Mouse (Mus musculus): ENCODE measurements around the gene Akr1b3. TPM values are rescaled to one million over a fixed set of nuclear protein-coding genes. Genes with fewer than 3 reads are reported as not detected.

Gene Akr1b3
- 493 TPM for polyA plus RNA-seq (2012; fragmentation: generic; extraction: Trizol)

GRCm38 (mm10) chr6:34316854-34317771 is at the start of gene Akr1b3:
Gene Akr1b3 (minus strand): TSS chr6:34317478.
- no peaks in the 10 kb centered on the region for H3K36me3 ChIP-seq (ENCODE audit: control insufficient read depth, insufficient read depth)
- no peaks in the 10 kb centered on the region for H3K27me3 ChIP-seq (ENCODE audit: control insufficient read depth, insufficient read depth, insufficient read length)
- peak within 1 kb of the TSS; percentile 4 for H3ac ChIP-seq (ENCODE audit: control insufficient read depth, insufficient read length)
- H3K4me2 ChIP-seq (ENCODE audit: low read depth), result peak within 1 kb of the TSS; percentile 96
- H3K4me3 ChIP-seq, result peak within 1 kb of the TSS; percentile 63
- TF ChIP-seq TCF3 (IDR thresholded peaks at IDR 0.05; ENCODE audit: insufficient read length, low read depth) (no peak), POLR2A (IDR thresholded peaks at IDR 0.05; ENCODE audit: insufficient read length, low read depth) (peak; percentile 79), E2F4 (IDR thresholded peaks at IDR 0.05; ENCODE audit: insufficient read depth) (peak; percentile 60), SRF (IDR thresholded peaks at IDR 0.05; ENCODE audit: control insufficient read depth, insufficient read length, low read depth) (peak; percentile 18), REST (IDR thresholded peaks at IDR 0.05; ENCODE audit: insufficient read depth, insufficient read length) (no peak), CEBPB (IDR thresholded peaks at IDR 0.05; ENCODE audit: insufficient read depth, poor library complexity, severe bottlenecking) (no peak), TCF12 (IDR thresholded peaks at IDR 0.05; ENCODE audit: insufficient read depth, poor library complexity, severe bottlenecking) (no peak), MAX (IDR thresholded peaks at IDR 0.05; ENCODE audit: low read depth) (peak; percentile 95), MYOD1 (IDR thresholded peaks at IDR 0.05; ENCODE audit: control insufficient read depth in 1 of 3, insufficient read length in 2 of 3, low read depth in 2 of 3) (peak; percentile 27 to 81 (median 73)), USF1 (IDR thresholded peaks at IDR 0.05; ENCODE audit: low read depth) (peak; percentile 82), POLR2AphosphoS2 (IDR thresholded peaks at IDR 0.05; ENCODE audit: insufficient read length, low read depth) (peak; percentile 76), MYOG (IDR thresholded peaks at IDR 0.05; ENCODE audit: control insufficient read depth in 1 of 3, insufficient read depth in 1 of 3, insufficient read length in 2 of 3, low read depth in 2 of 3) (peak; percentile 64 to 89 (median 81))
- H3K79me2 ChIP-seq (ENCODE audit: control insufficient read depth, insufficient read depth), result peaks cover 40% of the 10 kb centered on the region

GRCm38 (mm10) chr6:34364217-34365136 is 47.2 kb upstream of the Akr1b3 start:
- TF ChIP-seq USF1 (IDR thresholded peaks at IDR 0.05; ENCODE audit: low read depth) (no peak), REST (IDR thresholded peaks at IDR 0.05; ENCODE audit: insufficient read depth, insufficient read length) (no peak), MAX (IDR thresholded peaks at IDR 0.05; ENCODE audit: low read depth) (no peak), TCF12 (IDR thresholded peaks at IDR 0.05; ENCODE audit: insufficient read depth, poor library complexity, severe bottlenecking) (no peak), TCF3 (IDR thresholded peaks at IDR 0.05; ENCODE audit: insufficient read length, low read depth) (no peak), POLR2AphosphoS2 (IDR thresholded peaks at IDR 0.05; ENCODE audit: insufficient read length, low read depth) (no peak), MYOD1 (IDR thresholded peaks at IDR 0.05; ENCODE audit: control insufficient read depth in 1 of 3, insufficient read length in 2 of 3, low read depth in 2 of 3) (no peak), POLR2A (IDR thresholded peaks at IDR 0.05; ENCODE audit: insufficient read length, low read depth) (no peak), SRF (IDR thresholded peaks at IDR 0.05; ENCODE audit: control insufficient read depth, insufficient read length, low read depth) (no peak), E2F4 (IDR thresholded peaks at IDR 0.05; ENCODE audit: insufficient read depth) (no peak), CEBPB (IDR thresholded peaks at IDR 0.05; ENCODE audit: insufficient read depth, poor library complexity, severe bottlenecking) (no peak), MYOG (IDR thresholded peaks at IDR 0.05; ENCODE audit: control insufficient read depth in 1 of 3, insufficient read depth in 1 of 3, insufficient read length in 2 of 3, low read depth in 2 of 3) (no peak)
- no peak overlapping the region for H3K4me2 ChIP-seq (ENCODE audit: low read depth)
- no peaks in the 10 kb centered on the region for H3K79me2 ChIP-seq (ENCODE audit: control insufficient read depth, insufficient read depth)
- no peak overlapping the region for H3K4me3 ChIP-seq
- H3ac ChIP-seq (ENCODE audit: control insufficient read depth, insufficient read length), result no peak overlapping the region
- H3K36me3 ChIP-seq (ENCODE audit: control insufficient read depth, insufficient read depth), result peaks cover 70% of the 10 kb centered on the region
- no peaks in the 10 kb centered on the region for H3K27me3 ChIP-seq (ENCODE audit: control insufficient read depth, insufficient read depth, insufficient read length)

- peak overlapping the region; percentile 98 for H3K4me2 ChIP-seq (ENCODE audit: low read depth)
- H3K79me2 ChIP-seq (ENCODE audit: control insufficient read depth, insufficient read depth), result no peaks in the 10 kb centered on the region
- TF ChIP-seq MYOG (IDR thresholded peaks at IDR 0.05; ENCODE audit: control insufficient read depth in 1 of 3, insufficient read depth in 1 of 3, insufficient read length in 2 of 3, low read depth in 2 of 3) (peak in 1 of 3 experiments; percentile 16), POLR2AphosphoS2 (IDR thresholded peaks at IDR 0.05; ENCODE audit: insufficient read length, low read depth) (no peak), MYOD1 (IDR thresholded peaks at IDR 0.05; ENCODE audit: control insufficient read depth in 1 of 3, insufficient read length in 2 of 3, low read depth in 2 of 3) (peak in 2 of 3 experiments; percentile 16 to 48)
- peaks cover 27% of the 10 kb centered on the region for H3K36me3 ChIP-seq (ENCODE audit: control insufficient read depth, insufficient read depth)
- peak overlapping the region; percentile 32 for H3K4me3 ChIP-seq
- H3ac ChIP-seq (ENCODE audit: control insufficient read depth, insufficient read length), result no peak overlapping the region
- no peaks in the 10 kb centered on the region for H3K27me3 ChIP-seq (ENCODE audit: control insufficient read depth, insufficient read depth, insufficient read length)
These were observed 38.6 kb upstream of the Akr1b3 start for GRCm38 (mm10) chr6:34355841-34356240.

GRCm38 (mm10) chr6:34355349-34355747 is 38.1 kb upstream of the Akr1b3 start:
- no peak for TF ChIP-seq POLR2A (IDR thresholded peaks at IDR 0.05; ENCODE audit: insufficient read length, low read depth)
- no peak for TF ChIP-seq SRF (IDR thresholded peaks at IDR 0.05; ENCODE audit: control insufficient read depth, insufficient read length, low read depth)
- TF ChIP-seq MAX (IDR thresholded peaks at IDR 0.05; ENCODE audit: low read depth), result no peak
- TF ChIP-seq MYOD1 (IDR thresholded peaks at IDR 0.05; ENCODE audit: control insufficient read depth in 1 of 3, insufficient read length in 2 of 3, low read depth in 2 of 3), result no peak
- TF ChIP-seq MYOG (IDR thresholded peaks at IDR 0.05; ENCODE audit: control insufficient read depth in 1 of 3, insufficient read depth in 1 of 3, insufficient read length in 2 of 3, low read depth in 2 of 3), result no peak
- no peak for TF ChIP-seq TCF12 (IDR thresholded peaks at IDR 0.05; ENCODE audit: insufficient read depth, poor library complexity, severe bottlenecking)
- no peak for TF ChIP-seq USF1 (IDR thresholded peaks at IDR 0.05; ENCODE audit: low read depth)
- no peak for TF ChIP-seq REST (IDR thresholded peaks at IDR 0.05; ENCODE audit: insufficient read depth, insufficient read length)
- no peak for TF ChIP-seq TCF3 (IDR thresholded peaks at IDR 0.05; ENCODE audit: insufficient read length, low read depth)
- no peak for TF ChIP-seq CEBPB (IDR thresholded peaks at IDR 0.05; ENCODE audit: insufficient read depth, poor library complexity, severe bottlenecking)
- no peak for TF ChIP-seq E2F4 (IDR thresholded peaks at IDR 0.05; ENCODE audit: insufficient read depth)
- no peak for TF ChIP-seq POLR2AphosphoS2 (IDR thresholded peaks at IDR 0.05; ENCODE audit: insufficient read length, low read depth)
- Histone ChIP-seq H3ac (ENCODE audit: control insufficient read depth, insufficient read length) (no peak overlapping the region), H3K4me2 (ENCODE audit: low read depth) (peak overlapping the region; percentile 98), H3K79me2 (ENCODE audit: control insufficient read depth, insufficient read depth) (no peaks in the 10 kb centered on the region), H3K27me3 (ENCODE audit: control insufficient read depth, insufficient read depth, insufficient read length) (no peaks in the 10 kb centered on the region), H3K36me3 (ENCODE audit: control insufficient read depth, insufficient read depth) (peaks cover 26% of the 10 kb centered on the region), H3K4me3 (peak overlapping the region; percentile 32)

All from myocyte (in vitro differentiated cells).